Mouse (Mus musculus): Measurements from ENCODE around the gene Btd. TPM values are rescaled to one million over a fixed set of nuclear protein-coding genes. Genes with fewer than 3 reads are reported as not detected.

Btd gene
- polyA plus RNA-seq, 2 experiments, result 34.7 to 52.0 TPM

GRCm38 (mm10) chr14:31700376-31700775 lies 59.5 kb downstream of the Btd start:
- 84% methylated on average over 2 of the region's 2 CpGs for WGBS
- no peak for ATAC-seq (ENCODE audit: low FRiP score, low read depth)
- Histone ChIP-seq H3K27ac (replicated peaks; ENCODE audit: low read depth, low read length) (no peak overlapping the region), H3K27me3 (ENCODE audit: control insufficient read depth, insufficient read depth, low read length) (no peaks in the 10 kb centered on the region), H3K9me3 (ENCODE audit: control insufficient read depth, low read length) (no peaks in the 10 kb centered on the region), H3K9ac (ENCODE audit: low read depth, low read length, severe bottlenecking) (no peak overlapping the region), H3K4me2 (replicated peaks; ENCODE audit: low read depth, low read length, severe bottlenecking) (no peak overlapping the region), H3K4me3 (replicated peaks; ENCODE audit: low read length) (no peak overlapping the region), H3K36me3 (ENCODE audit: control insufficient read depth, insufficient read depth, low read length) (peaks cover 50% of the 10 kb centered on the region), H3K4me1 (ENCODE audit: control insufficient read depth, insufficient read depth, low read length) (no peaks in the 10 kb centered on the region)
- no peak for DNase-seq (ENCODE audit: low spot score)
- TF ChIP-seq POLR2A (IDR thresholded peaks at IDR 0.05; ENCODE audit: borderline replicate concordance, extremely low read depth, insufficient read depth, insufficient read length), result no peak

DNA sequence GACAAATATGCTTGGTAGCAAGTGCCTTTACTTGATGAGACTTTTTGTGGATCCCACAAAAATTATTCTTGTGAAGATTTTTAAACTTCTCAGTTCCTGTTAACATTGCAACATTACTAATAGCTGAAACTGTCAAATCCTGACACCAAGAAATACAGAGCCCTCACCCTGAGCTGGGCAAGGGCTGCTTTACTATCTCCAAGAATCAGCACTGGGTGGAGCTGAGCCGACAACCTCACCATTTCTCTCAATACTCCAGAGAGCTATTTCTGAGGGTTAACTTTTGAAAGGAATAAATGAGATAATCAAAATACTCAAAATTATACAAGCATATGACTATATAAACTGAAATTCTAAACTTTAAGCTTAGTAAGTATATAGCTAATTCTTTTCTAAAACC lies 68.5 kb downstream of the Btd start:
- Histone ChIP-seq H3K9ac (ENCODE audit: low read depth, low read length, severe bottlenecking) (no peak overlapping the region), H3K27me3 (ENCODE audit: control insufficient read depth, insufficient read depth, low read length) (no peaks in the 10 kb centered on the region), H3K9me3 (ENCODE audit: control insufficient read depth, low read length) (no peaks in the 10 kb centered on the region), H3K27ac (replicated peaks; ENCODE audit: low read depth, low read length) (no peak overlapping the region), H3K4me3 (replicated peaks; ENCODE audit: low read length) (no peak overlapping the region), H3K36me3 (ENCODE audit: control insufficient read depth, insufficient read depth, low read length) (peaks cover 45% of the 10 kb centered on the region), H3K4me2 (replicated peaks; ENCODE audit: low read depth, low read length, severe bottlenecking) (no peak overlapping the region), H3K4me1 (ENCODE audit: control insufficient read depth, insufficient read depth, low read length) (no peaks in the 10 kb centered on the region)
- no peak for TF ChIP-seq POLR2A (IDR thresholded peaks at IDR 0.05; ENCODE audit: borderline replicate concordance, extremely low read depth, insufficient read depth, insufficient read length)
- 88% methylated on average over 1 of the region's 1 CpGs for WGBS
- no peak for DNase-seq (ENCODE audit: low spot score)
- ATAC-seq (ENCODE audit: low FRiP score, low read depth), result no peak

- Histone ChIP-seq H3K9ac (ENCODE audit: low read depth, low read length, severe bottlenecking) (no peak overlapping the region), H3K27ac (replicated peaks; ENCODE audit: low read depth, low read length) (no peak overlapping the region), H3K4me2 (replicated peaks; ENCODE audit: low read depth, low read length, severe bottlenecking) (no peak overlapping the region), H3K9me3 (ENCODE audit: control insufficient read depth, low read length) (no peaks in the 10 kb centered on the region), H3K4me3 (replicated peaks; ENCODE audit: low read length) (no peak overlapping the region), H3K4me1 (ENCODE audit: control insufficient read depth, insufficient read depth, low read length) (no peaks in the 10 kb centered on the region), H3K36me3 (ENCODE audit: control insufficient read depth, insufficient read depth, low read length) (peaks cover 55% of the 10 kb centered on the region), H3K27me3 (ENCODE audit: control insufficient read depth, insufficient read depth, low read length) (no peaks in the 10 kb centered on the region)
- no peak for ATAC-seq (ENCODE audit: low FRiP score, low read depth)
- no peak for DNase-seq (ENCODE audit: low spot score)
- no peak for TF ChIP-seq POLR2A (IDR thresholded peaks at IDR 0.05; ENCODE audit: borderline replicate concordance, extremely low read depth, insufficient read depth, insufficient read length)
Measured at GRCm38 (mm10) chr14:31715669-31716068, 74.8 kb downstream of the Btd start.

DNA sequence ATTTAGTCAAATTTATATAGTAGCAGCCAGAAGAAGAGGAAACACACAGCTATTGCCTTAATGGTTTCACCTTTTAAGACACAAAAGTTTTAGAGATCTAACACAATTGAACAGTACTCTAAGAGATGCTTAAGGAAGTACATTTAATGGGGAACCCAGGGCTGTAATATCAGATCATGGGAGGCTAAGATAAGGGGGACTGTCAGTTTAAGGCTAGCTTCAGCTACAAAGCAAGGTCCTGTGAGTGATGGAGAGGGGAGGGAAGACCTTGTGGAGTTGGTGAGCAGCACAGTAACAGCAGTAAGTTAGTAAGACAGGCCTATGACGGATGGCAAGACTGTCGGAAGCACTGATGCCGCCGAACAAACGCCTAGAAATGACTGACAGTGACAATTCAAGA lies 76.5 kb downstream of the Btd start:
- 98% methylated on average over 5 of the region's 5 CpGs for WGBS
- ATAC-seq (ENCODE audit: low FRiP score, low read depth) (no peak), DNase-seq (ENCODE audit: low spot score) (no peak)
- Histone ChIP-seq H3K4me1 (ENCODE audit: control insufficient read depth, insufficient read depth, low read length) (no peaks in the 10 kb centered on the region), H3K27me3 (ENCODE audit: control insufficient read depth, insufficient read depth, low read length) (no peaks in the 10 kb centered on the region), H3K27ac (replicated peaks; ENCODE audit: low read depth, low read length) (no peak overlapping the region), H3K36me3 (ENCODE audit: control insufficient read depth, insufficient read depth, low read length) (peaks cover 50% of the 10 kb centered on the region), H3K4me2 (replicated peaks; ENCODE audit: low read depth, low read length, severe bottlenecking) (no peak overlapping the region), H3K9me3 (ENCODE audit: control insufficient read depth, low read length) (no peaks in the 10 kb centered on the region), H3K9ac (ENCODE audit: low read depth, low read length, severe bottlenecking) (no peak overlapping the region), H3K4me3 (replicated peaks; ENCODE audit: low read length) (no peak overlapping the region)
- TF ChIP-seq POLR2A (IDR thresholded peaks at IDR 0.05; ENCODE audit: borderline replicate concordance, extremely low read depth, insufficient read depth, insufficient read length), result no peak

Other genes starting within 250 kb of the Btd start
- 37.4 and 49.1 TPM in 2 replicates for gene Sh3bp5, start 204.9 kb upstream of the Btd start, polyA plus RNA-seq (2012; rRNA removed)
- 22.2 and 28.4 TPM in 2 replicates for gene Sh3bp5, start 204.9 kb upstream of the Btd start, polyA plus RNA-seq (2014; fragmentation: Nextera tagmentation; extraction: Ambion mirVana)
- 37.4 and 41.3 TPM in 2 replicates for gene Eaf1, start 146.6 kb upstream of the Btd start, polyA plus RNA-seq (2012; rRNA removed)
- 22.6 and 23.3 TPM in 2 replicates for gene Eaf1, start 146.6 kb upstream of the Btd start, polyA plus RNA-seq (2014; fragmentation: Nextera tagmentation; extraction: Ambion mirVana)
- 26.8 and 31.3 TPM in 2 replicates for gene Mettl6, start 146.0 kb upstream of the Btd start, polyA plus RNA-seq (2012; rRNA removed)
- 59.8 and 67.6 TPM in 2 replicates for gene Mettl6, start 146.0 kb upstream of the Btd start, polyA plus RNA-seq (2014; fragmentation: Nextera tagmentation; extraction: Ambion mirVana)
- 4.3 and 5.1 TPM in 2 replicates for gene Colq, start 49.7 kb upstream of the Btd start, polyA plus RNA-seq (2012; rRNA removed)
- gene Colq, start 49.7 kb upstream of the Btd start, polyA plus RNA-seq (2014; fragmentation: Nextera tagmentation; extraction: Ambion mirVana), result 3.8 and 4.9 TPM in 2 replicates
- not detected in 2 replicates for gene Gm49387, start 150 bp upstream of the Btd start, polyA plus RNA-seq (2012; rRNA removed)
- gene Gm49387, start 150 bp upstream of the Btd start, polyA plus RNA-seq (2014; fragmentation: Nextera tagmentation; extraction: Ambion mirVana), result 3.0 TPM in 1 of 2 replicates, not detected in the other
- 14.7 and 18.2 TPM in 2 replicates for gene Hacl1, start 258 bp downstream of the Btd start, polyA plus RNA-seq (2012; rRNA removed)
- gene Hacl1, start 258 bp downstream of the Btd start, polyA plus RNA-seq (2014; fragmentation: Nextera tagmentation; extraction: Ambion mirVana), result 16.5 and 16.6 TPM in 2 replicates
- 16.6 and 17.2 TPM in 2 replicates for gene Ankrd28, start 189.6 kb downstream of the Btd start, polyA plus RNA-seq (2012; rRNA removed)
- gene Ankrd28, start 189.6 kb downstream of the Btd start, polyA plus RNA-seq (2014; fragmentation: Nextera tagmentation; extraction: Ambion mirVana), result 11.7 and 12.7 TPM in 2 replicates